Mouse (Mus musculus): ENCODE data around the gene Mecp2. TPM values are rescaled to one million over a fixed set of nuclear protein-coding genes. Genes with fewer than 3 reads are reported as not detected.
"Not testable (repeated sequence)": the region's sequence is repeated elsewhere in the genome, so short reads cannot be mapped to it uniquely, and the experiment has no call there.

Mecp2 gene
- polyA plus RNA-seq (2012; rRNA removed): 13.7 and 14.1 TPM in 2 replicates

- H3K27me3 ChIP-seq (ENCODE audit: control insufficient read depth, insufficient read depth, low read length); DNase-seq; H3K27ac ChIP-seq (ENCODE audit: control insufficient read depth, insufficient read depth, low read length); H3K4me1 ChIP-seq (replicated peaks; ENCODE audit: control insufficient read depth, insufficient read depth, low read length); H3K4me3 ChIP-seq (ENCODE audit: control insufficient read depth, insufficient read depth, low read length); H3K36me3 ChIP-seq (ENCODE audit: control insufficient read depth, insufficient read depth, low read length): not testable (repeated sequence)
- 45% methylated on average over 1 of the region's 1 CpGs for WGBS
Measured at GRCm38 (mm10) chrX:74135263-74135662, at the start of gene Mecp2. Gene Mecp2 (minus strand): TSS chrX:74135363.

DNA sequence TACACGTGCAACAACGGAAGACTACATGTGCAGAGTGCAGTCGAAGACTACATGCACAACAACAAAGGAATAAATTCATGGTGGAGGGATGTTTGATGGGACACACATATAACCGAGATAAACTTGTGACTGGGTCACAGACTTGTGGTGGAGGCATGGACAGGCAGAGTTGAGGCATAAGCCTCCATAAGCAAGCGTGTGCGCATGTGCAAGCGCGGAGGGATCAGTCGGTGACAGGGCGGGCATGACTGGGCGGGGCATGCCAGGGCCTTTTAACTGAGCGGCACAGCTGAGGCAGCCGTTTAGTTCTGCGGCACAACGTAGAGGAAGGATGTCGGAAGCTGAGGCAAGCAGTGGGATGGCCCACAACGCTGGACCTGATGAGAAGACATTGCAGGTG lies 41.8 kb upstream of the Mecp2 start, which contains the start of gene Tktl1:
Gene Tktl1 (plus strand): TSS at position 301 of the 400 bp plus-strand sequence.
- Histone ChIP-seq H3K4me3 (ENCODE audit: control insufficient read depth, insufficient read depth, low read length) (no peak within 1 kb of the TSS), H3K36me3 (ENCODE audit: control insufficient read depth, insufficient read depth, low read length) (no peaks in the 10 kb centered on the region), H3K4me1 (replicated peaks; ENCODE audit: control insufficient read depth, insufficient read depth, low read length) (no peaks in the 10 kb centered on the region), H3K27me3 (ENCODE audit: control insufficient read depth, insufficient read depth, low read length) (no peaks in the 10 kb centered on the region), H3K27ac (ENCODE audit: control insufficient read depth, insufficient read depth, low read length) (no peak within 1 kb of the TSS)
- no peak for TF ChIP-seq CTCF (IDR thresholded peaks at IDR 0.05; ENCODE audit: borderline replicate concordance, control insufficient read depth, extremely low read depth, insufficient read depth, low read length, poor library complexity)
- no peak for TF ChIP-seq POLR2A (IDR thresholded peaks at IDR 0.05; ENCODE audit: control insufficient read depth, extremely low read depth, insufficient read depth, low read length, poor library complexity)
- DNase-seq: no peak
- WGBS: 97% methylated on average over 17 of the region's 17 CpGs

DNA sequence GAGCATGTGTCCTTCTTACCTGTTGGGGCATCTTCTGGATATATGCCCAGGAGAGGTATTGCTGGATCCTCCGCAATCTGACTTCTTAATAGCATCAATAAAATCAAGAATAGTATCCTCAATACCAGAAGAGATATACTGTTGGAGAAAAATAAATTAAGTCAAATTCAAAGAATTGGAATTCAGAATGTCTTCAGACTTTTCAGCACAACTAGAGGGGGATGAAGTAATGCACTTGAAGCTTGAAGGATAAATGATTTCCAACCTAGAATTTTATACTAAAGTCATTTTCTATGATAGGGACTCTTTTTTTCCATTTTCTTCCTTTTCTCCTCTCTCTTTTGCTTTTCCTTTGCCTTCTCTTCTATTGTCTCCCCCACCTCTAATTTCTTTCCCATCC lies 32.6 kb upstream of the Mecp2 start, which contains the start of gene Tex28:
Gene Tex28 (minus strand): TSS at position 101 of the 400 bp plus-strand sequence.
- Histone ChIP-seq H3K4me3 (ENCODE audit: control insufficient read depth, insufficient read depth, low read length) (no peak within 1 kb of the TSS), H3K27ac (ENCODE audit: control insufficient read depth, insufficient read depth, low read length) (no peak within 1 kb of the TSS), H3K27me3 (ENCODE audit: control insufficient read depth, insufficient read depth, low read length) (no peaks in the 10 kb centered on the region), H3K36me3 (ENCODE audit: control insufficient read depth, insufficient read depth, low read length) (no peaks in the 10 kb centered on the region), H3K4me1 (replicated peaks; ENCODE audit: control insufficient read depth, insufficient read depth, low read length) (no peaks in the 10 kb centered on the region)
- no peak for DNase-seq
- WGBS: 100% methylated on average over 1 of the region's 1 CpGs
- TF ChIP-seq CTCF (IDR thresholded peaks at IDR 0.05; ENCODE audit: borderline replicate concordance, control insufficient read depth, extremely low read depth, insufficient read depth, low read length, poor library complexity) (no peak), POLR2A (IDR thresholded peaks at IDR 0.05; ENCODE audit: control insufficient read depth, extremely low read depth, insufficient read depth, low read length, poor library complexity) (no peak)

- Histone ChIP-seq H3K36me3 (ENCODE audit: control insufficient read depth, insufficient read depth, low read length) (no peaks in the 10 kb centered on the region), H3K27ac (ENCODE audit: control insufficient read depth, insufficient read depth, low read length) (no peak within 1 kb of the TSS), H3K4me3 (ENCODE audit: control insufficient read depth, insufficient read depth, low read length) (no peak within 1 kb of the TSS), H3K27me3 (ENCODE audit: control insufficient read depth, insufficient read depth, low read length) (no peaks in the 10 kb centered on the region), H3K4me1 (replicated peaks; ENCODE audit: control insufficient read depth, insufficient read depth, low read length) (no peaks in the 10 kb centered on the region)
- DNase-seq: no peak
- TF ChIP-seq POLR2A (IDR thresholded peaks at IDR 0.05; ENCODE audit: control insufficient read depth, extremely low read depth, insufficient read depth, low read length, poor library complexity): no peak
- no peak for TF ChIP-seq CTCF (IDR thresholded peaks at IDR 0.05; ENCODE audit: borderline replicate concordance, control insufficient read depth, extremely low read depth, insufficient read depth, low read length, poor library complexity)
Measured at GRCm38 (mm10) chrX:74127164-74127563, 8.0 kb downstream of the Mecp2 start, which contains the start of gene Opn1mw. Gene Opn1mw (plus strand): TSS chrX:74127464.

DNA sequence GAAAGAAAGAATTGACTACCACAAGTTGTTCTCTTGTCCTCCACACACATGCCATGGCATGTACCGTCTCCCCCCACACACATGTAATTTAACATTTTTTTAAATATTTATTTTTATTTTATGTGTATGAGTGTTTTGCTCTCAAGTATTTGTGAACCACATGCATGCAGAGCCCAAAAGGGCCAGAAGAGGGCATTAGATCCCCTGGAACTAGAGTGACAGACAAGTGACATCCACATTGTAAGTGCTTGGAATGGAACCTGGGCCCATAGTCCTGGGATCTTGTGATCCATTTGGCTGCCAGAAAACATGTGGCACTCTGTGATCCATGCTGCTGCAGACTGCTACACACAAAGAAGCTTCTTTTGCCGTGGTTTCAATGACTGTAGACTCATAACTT lies 10.2 kb downstream of the Mecp2 start:
- H3K27ac ChIP-seq (ENCODE audit: control insufficient read depth, insufficient read depth, low read length): no peak overlapping the region
- no peaks in the 10 kb centered on the region for H3K36me3 ChIP-seq (ENCODE audit: control insufficient read depth, insufficient read depth, low read length)
- H3K4me3 ChIP-seq (ENCODE audit: control insufficient read depth, insufficient read depth, low read length): no peak overlapping the region
- TF ChIP-seq POLR2A (IDR thresholded peaks at IDR 0.05; ENCODE audit: control insufficient read depth, extremely low read depth, insufficient read depth, low read length, poor library complexity) (no peak), CTCF (IDR thresholded peaks at IDR 0.05; ENCODE audit: borderline replicate concordance, control insufficient read depth, extremely low read depth, insufficient read depth, low read length, poor library complexity) (no peak)
- H3K27me3 ChIP-seq (ENCODE audit: control insufficient read depth, insufficient read depth, low read length): no peaks in the 10 kb centered on the region
- WGBS: 66% methylated on average over 2 of the region's 2 CpGs
- no peaks in the 10 kb centered on the region for H3K4me1 ChIP-seq (replicated peaks; ENCODE audit: control insufficient read depth, insufficient read depth, low read length)
- peak; percentile 45 for DNase-seq

GRCm38 (mm10) chrX:74115511-74115910 lies 19.7 kb downstream of the Mecp2 start:
- H3K27me3 ChIP-seq (ENCODE audit: control insufficient read depth, insufficient read depth, low read length): no peaks in the 10 kb centered on the region
- TF ChIP-seq POLR2A (IDR thresholded peaks at IDR 0.05; ENCODE audit: control insufficient read depth, extremely low read depth, insufficient read depth, low read length, poor library complexity): no peak
- TF ChIP-seq CTCF (IDR thresholded peaks at IDR 0.05; ENCODE audit: borderline replicate concordance, control insufficient read depth, extremely low read depth, insufficient read depth, low read length, poor library complexity): peak; percentile 68; the same call in 1 of the 2 replicates
- no peaks in the 10 kb centered on the region for H3K4me1 ChIP-seq (replicated peaks; ENCODE audit: control insufficient read depth, insufficient read depth, low read length)
- no peaks in the 10 kb centered on the region for H3K36me3 ChIP-seq (ENCODE audit: control insufficient read depth, insufficient read depth, low read length)
- WGBS: 4% methylated on average over 10 of the region's 10 CpGs
- DNase-seq: peak; percentile 65
- peak overlapping the region; percentile 56; the same call in 1 of the 2 replicates for H3K27ac ChIP-seq (ENCODE audit: control insufficient read depth, insufficient read depth, low read length)
- peak overlapping the region; percentile 55 for H3K4me3 ChIP-seq (ENCODE audit: control insufficient read depth, insufficient read depth, low read length)

DNA sequence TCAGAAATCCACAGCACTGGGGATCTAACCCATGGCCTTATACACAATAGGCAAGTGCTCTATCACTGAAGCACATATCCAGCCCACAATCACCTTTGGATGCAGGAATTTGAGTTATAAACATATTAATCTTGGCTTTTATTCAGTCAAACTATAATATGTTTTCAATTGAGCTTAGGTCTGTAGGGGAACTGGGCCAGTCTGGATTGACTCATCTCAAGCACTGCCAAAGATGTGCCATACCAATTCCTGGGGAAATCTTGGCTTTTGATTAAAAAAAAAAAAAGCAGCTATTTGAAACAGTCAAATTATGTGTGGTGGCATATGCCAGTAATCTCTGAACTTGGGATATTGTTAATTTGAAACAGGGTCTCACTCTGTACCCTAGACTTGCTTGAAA lies 21.1 kb downstream of the Mecp2 start:
- DNase-seq: no peak
- TF ChIP-seq POLR2A (IDR thresholded peaks at IDR 0.05; ENCODE audit: control insufficient read depth, extremely low read depth, insufficient read depth, low read length, poor library complexity) (no peak), CTCF (IDR thresholded peaks at IDR 0.05; ENCODE audit: borderline replicate concordance, control insufficient read depth, extremely low read depth, insufficient read depth, low read length, poor library complexity) (no peak)
- no peaks in the 10 kb centered on the region for H3K36me3 ChIP-seq (ENCODE audit: control insufficient read depth, insufficient read depth, low read length)
- H3K4me3 ChIP-seq (ENCODE audit: control insufficient read depth, insufficient read depth, low read length): no peak overlapping the region
- H3K27me3 ChIP-seq (ENCODE audit: control insufficient read depth, insufficient read depth, low read length): no peaks in the 10 kb centered on the region
- H3K4me1 ChIP-seq (replicated peaks; ENCODE audit: control insufficient read depth, insufficient read depth, low read length): no peaks in the 10 kb centered on the region
- no peak overlapping the region for H3K27ac ChIP-seq (ENCODE audit: control insufficient read depth, insufficient read depth, low read length)
